Comparison of ENCODE assay signal across 7 mouse cellular contexts in the genomic region with DNA sequence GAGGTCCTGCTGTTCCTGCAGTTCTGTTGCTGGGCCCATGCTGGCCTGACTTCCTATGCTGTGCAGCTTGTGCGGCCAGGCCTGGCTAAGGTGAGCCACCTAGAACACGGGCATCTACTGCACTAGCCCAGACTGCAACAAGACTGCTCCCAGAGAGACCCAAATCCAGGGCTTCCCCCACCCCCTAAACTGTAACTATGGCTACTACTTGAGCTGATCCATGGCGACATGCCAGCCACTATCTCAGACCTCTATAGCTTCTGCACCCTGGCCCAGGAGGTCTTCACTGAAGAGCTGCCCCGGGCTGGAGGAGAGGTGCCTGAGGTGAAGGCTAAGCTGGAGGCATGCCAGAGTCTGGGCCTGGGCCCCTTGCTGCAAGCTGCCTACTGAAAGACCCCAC. TPM values are rescaled to one million over a fixed set of nuclear protein-coding genes. Genes with fewer than 3 reads are reported as not detected.
DNase-seq lines count a peak whose midpoint lies in the region; ATAC-seq and TF ChIP-seq lines count a peak whose summit lies in the region.
"Not testable (repeated sequence)": the region's sequence is repeated elsewhere in the genome, so short reads cannot be mapped to it uniquely, and the experiment has no call there.

No protein-coding gene starts in this region.

- peak; percentile 57; the same call in 1 of the 2 replicates for ATAC-seq in erythroid progenitor cell, adult 5-6 weeks (replicated peaks; ENCODE audit: low FRiP score, poor library complexity, severe bottlenecking)
- ATAC-seq in hematopoietic stem cell, adult 5-6 weeks (replicated peaks in 1 of 2; ENCODE audit: insufficient read depth in 1 of 2, low FRiP score in 2 of 2, low TSS enrichment in 1 of 2, low read depth in 1 of 2, poor library complexity in 2 of 2, severe bottlenecking in 2 of 2): peak; percentile 29 to 37; a peak in 1 of 4 replicates
- ATAC-seq in kidney, embryonic 16.5 days (ENCODE audit: low FRiP score, low TSS enrichment): peak; percentile 59
- peak; percentile 67; the same call in 1 of the 2 replicates for ATAC-seq in lung, embryonic 15.5 days (ENCODE audit: borderline replicate concordance, extremely low read depth, low FRiP score, low TSS enrichment)
- ATAC-seq in midbrain, embryonic 14.5 days (ENCODE audit: low FRiP score, low TSS enrichment): peak; percentile 43; the same call in 1 of the 2 replicates
- peak; percentile 35; the same call in 1 of the 2 replicates for ATAC-seq in stomach, embryonic 15.5 days (ENCODE audit: insufficient read depth, low FRiP score, low read depth)

- peak overlapping the region; percentile 83 for H3K27ac ChIP-seq in CH12.LX (ENCODE audit: insufficient read depth, low read depth)
- not testable (repeated sequence) for H3K27ac ChIP-seq in kidney, embryonic 16.5 days (ENCODE audit: low read length); lung, embryonic 15.5 days; midbrain, embryonic 14.5 days (replicated peaks; ENCODE audit: low read depth, low read length); stomach, embryonic 15.5 days

- not testable (repeated sequence) for TF ChIP-seq RAD21 in CH12.LX (IDR thresholded peaks at IDR 0.05; ENCODE audit: low read depth, low read length)

- H3K4me1 ChIP-seq in CH12.LX (ENCODE audit: control insufficient read depth in 1 of 2, insufficient read depth in 2 of 2); kidney, embryonic 16.5 days (ENCODE audit: insufficient read depth, low read length); lung, embryonic 15.5 days; midbrain, embryonic 14.5 days (ENCODE audit: control insufficient read depth, insufficient read depth, low read length); stomach, embryonic 15.5 days: not testable (repeated sequence)

- not testable (repeated sequence) for H3K4me2 ChIP-seq in CH12.LX (ENCODE audit: insufficient read depth, low read depth, poor library complexity, severe bottlenecking); kidney, embryonic 16.5 days (replicated peaks; ENCODE audit: low read depth, low read length); lung, embryonic 15.5 days; midbrain, embryonic 14.5 days (ENCODE audit: low read length); stomach, embryonic 15.5 days

- H3K4me3 ChIP-seq in CH12.LX (replicated peaks in 1 of 3; ENCODE audit: low read depth in 2 of 3, low read length in 2 of 3, poor library complexity in 1 of 3); kidney, embryonic 16.5 days (ENCODE audit: low read length); lung, embryonic 15.5 days; midbrain, embryonic 14.5 days (replicated peaks; ENCODE audit: low read depth, low read length); stomach, embryonic 15.5 days (replicated peaks): not testable (repeated sequence)

- not testable (repeated sequence) for H3K79me2 ChIP-seq in CH12.LX (replicated peaks; ENCODE audit: control insufficient read depth, extremely low read depth, insufficient read depth, poor library complexity, severe bottlenecking)

- TF ChIP-seq EP300 in CH12.LX (IDR thresholded peaks at IDR 0.05; ENCODE audit: low read length): not testable (repeated sequence)

- dilution Hi-C loops in CH12.LX (cut with MboI; ENCODE audit: extremely low pct_ligation_motif_present, extremely low pct_unique_long_range_greater_than_20kb, low sequenced_read_pairs): not testable (repeated sequence)

- not testable (repeated sequence) for H3K36me3 ChIP-seq in CH12.LX (replicated peaks in 1 of 2; ENCODE audit: control insufficient read depth in 1 of 2, insufficient read depth in 1 of 2, low read length in 1 of 2); kidney, embryonic 16.5 days (ENCODE audit: insufficient read depth, low read length); lung, embryonic 15.5 days; midbrain, embryonic 14.5 days (ENCODE audit: control insufficient read depth, insufficient read depth, low read length); stomach, embryonic 15.5 days

- TF ChIP-seq CTCF in CH12.LX (conservative IDR thresholded peaks at IDR 0.05 in 1 of 2, IDR thresholded peaks at IDR 0.05 in 1 of 2; ENCODE audit: low read depth in 2 of 2, low read length in 2 of 2): not testable (repeated sequence)

- not testable (repeated sequence) for H3K9me3 ChIP-seq in CH12.LX (replicated peaks; ENCODE audit: low read length); kidney, embryonic 16.5 days (ENCODE audit: low read length); lung, embryonic 15.5 days; midbrain, embryonic 14.5 days (ENCODE audit: control insufficient read depth, low read length); stomach, embryonic 15.5 days

- H3K9ac ChIP-seq in CH12.LX (ENCODE audit: insufficient read depth, low read depth); kidney, embryonic 16.5 days (replicated peaks; ENCODE audit: low read length); lung, embryonic 15.5 days; midbrain, embryonic 14.5 days (replicated peaks; ENCODE audit: low read length); stomach, embryonic 15.5 days: not testable (repeated sequence)

- 81% methylated on average over 2 of the region's 4 CpGs for whole genome bisulfite sequencing in kidney, embryonic 16.5 days
- WGBS in lung, embryonic 15.5 days: 67% methylated on average over 4 of the region's 4 CpGs
- WGBS in midbrain, embryonic 14.5 days: 90% methylated on average over 2 of the region's 4 CpGs
- WGBS in stomach, embryonic 15.5 days: 47% methylated on average over 3 of the region's 4 CpGs

- TF ChIP-seq POLR2A in CH12.LX (IDR thresholded peaks at IDR 0.05; ENCODE audit: low read depth, low read length): not testable (repeated sequence)

- in situ Hi-C loops in CH12.LX (cut with MboI; ENCODE audit: low pct_ligation_motif_present, low pct_unique_long_range_greater_than_20kb, low sequenced_read_pairs): not testable (repeated sequence)

- not testable (repeated sequence) for H3K27me3 ChIP-seq in CH12.LX (replicated peaks); kidney, embryonic 16.5 days (ENCODE audit: insufficient read depth, low read length); lung, embryonic 15.5 days; midbrain, embryonic 14.5 days (ENCODE audit: control insufficient read depth, insufficient read depth, low read length); stomach, embryonic 15.5 days (replicated peaks)

- not testable (repeated sequence) for DNase-seq in CH12.LX (ENCODE audit: extremely low read depth); midbrain, embryonic 14.5 days

RNA-seq across cellular contexts. Expression of gene Fcho1, which starts 54.3 kb away (rescaled TPM):
- total RNA-seq in CH12.LX (2012; rRNA removed) (95.5 and 99.8 TPM in 2 replicates), CH12.LX (2014; rRNA removed) (39.3 and 40.2 TPM in 2 replicates)
- 77.5 and 82.0 TPM in 2 replicates for polyA plus RNA-seq in CH12.LX (2012; ENCODE audit: insufficient read length, low read depth)
- 152 and 165 TPM in 2 replicates for total RNA-seq in erythroid progenitor cell, adult 5-6 weeks (2015; ENCODE audit: low replicate concordance)
- total RNA-seq in erythroid progenitor cell, adult 5-6 weeks (2017; ENCODE audit: low replicate concordance): 245 and 276 TPM in 2 replicates
- total RNA-seq in hematopoietic stem cell, adult 5-6 weeks (2017): 90.7 and 99.4 TPM in 2 replicates
- polyA plus RNA-seq in kidney, embryonic 16.5 days (2015; fragmentation: Nextera tagmentation; extraction: Ambion mirVana): 8.6 and 8.7 TPM in 2 replicates
- 4.8 and 7.6 TPM in 2 replicates for polyA plus RNA-seq in lung, embryonic 15.5 days (2015; fragmentation: Nextera tagmentation; extraction: Ambion mirVana)
- polyA plus RNA-seq in midbrain, embryonic 14.5 days (2014; fragmentation: Nextera tagmentation; extraction: Ambion mirVana): 66.5 and 74.6 TPM in 2 replicates
- polyA plus RNA-seq in stomach, embryonic 15.5 days (2015; fragmentation: Nextera tagmentation; extraction: Ambion mirVana): 7.6 and 8.3 TPM in 2 replicates
